Mouse (Mus musculus): ENCODE results near the gene Med25. TPM values are rescaled to one million over a fixed set of nuclear protein-coding genes. Genes with fewer than 3 reads are reported as not detected.
"Not testable (repeated sequence)": the region's sequence is repeated elsewhere in the genome, so short reads cannot be mapped to it uniquely, and the experiment has no call there.

Med25 gene
- polyA plus RNA-seq, 1 experiment from 2014 or later = 97.3 TPM

GRCm38 (mm10) chr7:44884637-44885036, 7.9 kb downstream of the Med25 start:
- Histone ChIP-seq H3K4me3 (ENCODE audit: low read length) (no peak overlapping the region), H3K4me2 (ENCODE audit: low read depth, low read length) (no peak overlapping the region), H3K27me3 (ENCODE audit: control insufficient read depth, insufficient read depth, low read depth, low read length) (no peaks in the 10 kb centered on the region), H3K4me1 (replicated peaks; ENCODE audit: control insufficient read depth, insufficient read depth, low read length) (no peaks in the 10 kb centered on the region; the same call in 1 of the 2 replicates), H3K9ac (ENCODE audit: low read length) (no peak overlapping the region), H3K36me3 (ENCODE audit: control insufficient read depth, insufficient read depth, low read length) (peaks cover 60% of the 10 kb centered on the region), H3K27ac (ENCODE audit: low read length) (no peak overlapping the region), H3K9me3 (ENCODE audit: control insufficient read depth, low read length) (no peaks in the 10 kb centered on the region)
- WGBS = 88% methylated on average over 5 of the region's 5 CpGs
- no peak for ATAC-seq (ENCODE audit: low read depth)

- no peak for ATAC-seq (ENCODE audit: low read depth)
Observed at GRCm38 (mm10) chr7:44883036-44883435, 9.5 kb downstream of the Med25 start.

GRCm38 (mm10) chr7:44877833-44878232, 14.7 kb downstream of the Med25 start:
- Histone ChIP-seq H3K4me2 (ENCODE audit: low read depth, low read length) (no peak overlapping the region), H3K4me1 (replicated peaks; ENCODE audit: control insufficient read depth, insufficient read depth, low read length) (peaks cover 5% of the 10 kb centered on the region), H3K9ac (ENCODE audit: low read length) (no peak overlapping the region), H3K4me3 (ENCODE audit: low read length) (no peak overlapping the region), H3K9me3 (ENCODE audit: control insufficient read depth, low read length) (no peaks in the 10 kb centered on the region), H3K36me3 (ENCODE audit: control insufficient read depth, insufficient read depth, low read length) (peaks cover 53% of the 10 kb centered on the region), H3K27ac (ENCODE audit: low read length) (no peak overlapping the region), H3K27me3 (ENCODE audit: control insufficient read depth, insufficient read depth, low read depth, low read length) (no peaks in the 10 kb centered on the region)
- 84% methylated on average over 14 of the region's 14 CpGs for WGBS
- no peak for ATAC-seq (ENCODE audit: low read depth)

More at GRCm38 (mm10) chr7:44883036-44883435, 9.5 kb downstream of the Med25 start:
- Histone ChIP-seq H3K4me3 (ENCODE audit: low read length) (no peak overlapping the region), H3K4me2 (ENCODE audit: low read depth, low read length) (no peak overlapping the region), H3K27ac (ENCODE audit: low read length) (no peak overlapping the region), H3K9me3 (ENCODE audit: control insufficient read depth, low read length) (no peaks in the 10 kb centered on the region), H3K9ac (ENCODE audit: low read length) (no peak overlapping the region), H3K27me3 (ENCODE audit: control insufficient read depth, insufficient read depth, low read depth, low read length) (no peaks in the 10 kb centered on the region), H3K36me3 (ENCODE audit: control insufficient read depth, insufficient read depth, low read length) (peaks cover 67% of the 10 kb centered on the region), H3K4me1 (replicated peaks; ENCODE audit: control insufficient read depth, insufficient read depth, low read length) (no peaks in the 10 kb centered on the region)
- WGBS = 96% methylated on average over 3 of the region's 3 CpGs

- not testable (repeated sequence) for H3K9me3 ChIP-seq (ENCODE audit: control insufficient read depth, low read length); H3K27me3 ChIP-seq (ENCODE audit: control insufficient read depth, insufficient read depth, low read depth, low read length); H3K4me2 ChIP-seq (ENCODE audit: low read depth, low read length); H3K27ac ChIP-seq (ENCODE audit: low read length); H3K4me3 ChIP-seq (ENCODE audit: low read length); ATAC-seq (ENCODE audit: low read depth); H3K9ac ChIP-seq (ENCODE audit: low read length); H3K36me3 ChIP-seq (ENCODE audit: control insufficient read depth, insufficient read depth, low read length)
- WGBS = 83% methylated on average over 2 of the region's 2 CpGs
- H3K4me1 ChIP-seq (replicated peaks; ENCODE audit: control insufficient read depth, insufficient read depth, low read length) = peaks cover 29% of the 10 kb centered on the region
Observed at GRCm38 (mm10) chr7:44871774-44872173, 20.7 kb downstream of the Med25 start.

- Histone ChIP-seq H3K4me2 (ENCODE audit: low read depth, low read length) (no peak overlapping the region), H3K27ac (ENCODE audit: low read length) (no peak overlapping the region), H3K4me1 (replicated peaks; ENCODE audit: control insufficient read depth, insufficient read depth, low read length) (peaks cover 35% of the 10 kb centered on the region), H3K27me3 (ENCODE audit: control insufficient read depth, insufficient read depth, low read depth, low read length) (no peaks in the 10 kb centered on the region), H3K4me3 (ENCODE audit: low read length) (no peak overlapping the region), H3K9me3 (ENCODE audit: control insufficient read depth, low read length) (no peaks in the 10 kb centered on the region), H3K9ac (ENCODE audit: low read length) (no peak overlapping the region), H3K36me3 (ENCODE audit: control insufficient read depth, insufficient read depth, low read length) (no peaks in the 10 kb centered on the region)
- WGBS = 82% methylated on average over 1 of the region's 1 CpGs
- ATAC-seq (ENCODE audit: low read depth) = no peak
Observed at GRCm38 (mm10) chr7:44871181-44871580, 21.3 kb downstream of the Med25 start.

- 80% methylated on average over 6 of the region's 6 CpGs for WGBS
- peak overlapping the region; percentile 65 for H3K4me2 ChIP-seq (ENCODE audit: low read depth, low read length)
- ATAC-seq (ENCODE audit: low read depth) = no peak
Observed at GRCm38 (mm10) chr7:44870614-44871013, 21.9 kb downstream of the Med25 start.

GRCm38 (mm10) chr7:44869697-44870528, 22.6 kb downstream of the Med25 start, which contains the start of gene Ptov1:
Gene Ptov1, minus strand, starts transcription at chr7:44869788.
- no peaks in the 10 kb centered on the region for H3K9me3 ChIP-seq (ENCODE audit: control insufficient read depth, low read length)
- ATAC-seq (ENCODE audit: low read depth) = peak; percentile 92
- peak within 1 kb of the TSS; percentile 100 for H3K27ac ChIP-seq (ENCODE audit: low read length)
- peaks cover 47% of the 10 kb centered on the region for H3K4me1 ChIP-seq (replicated peaks; ENCODE audit: control insufficient read depth, insufficient read depth, low read length)
- WGBS = 2% methylated on average over 29 of the region's 29 CpGs
- peak within 1 kb of the TSS; percentile 65 for H3K4me2 ChIP-seq (ENCODE audit: low read depth, low read length)
- no peaks in the 10 kb centered on the region for H3K27me3 ChIP-seq (ENCODE audit: control insufficient read depth, insufficient read depth, low read depth, low read length)
- peaks cover 8% of the 10 kb centered on the region for H3K36me3 ChIP-seq (ENCODE audit: control insufficient read depth, insufficient read depth, low read length)
- H3K4me3 ChIP-seq (ENCODE audit: low read length) = peak within 1 kb of the TSS; percentile 96
- H3K9ac ChIP-seq (ENCODE audit: low read length) = peak within 1 kb of the TSS; percentile 100

More at GRCm38 (mm10) chr7:44870614-44871013, 21.9 kb downstream of the Med25 start:
- peak overlapping the region; percentile 100 for H3K9ac ChIP-seq (ENCODE audit: low read length)
- H3K9me3 ChIP-seq (ENCODE audit: control insufficient read depth, low read length) = no peaks in the 10 kb centered on the region
- H3K4me3 ChIP-seq (ENCODE audit: low read length) = peak overlapping the region; percentile 96
- H3K36me3 ChIP-seq (ENCODE audit: control insufficient read depth, insufficient read depth, low read length) = 0 out of 2 replicates have a peak, but pooled peaks cover 2% of the 10 kb centered on the region
- no peaks in the 10 kb centered on the region for H3K27me3 ChIP-seq (ENCODE audit: control insufficient read depth, insufficient read depth, low read depth, low read length)
- peak overlapping the region; percentile 100 for H3K27ac ChIP-seq (ENCODE audit: low read length)
- H3K4me1 ChIP-seq (replicated peaks; ENCODE audit: control insufficient read depth, insufficient read depth, low read length) = peaks cover 40% of the 10 kb centered on the region

- peak; percentile 65 for ATAC-seq (ENCODE audit: low read depth)
- H3K36me3 ChIP-seq (ENCODE audit: control insufficient read depth, insufficient read depth, low read length) = peaks cover 16% of the 10 kb centered on the region
- peak overlapping the region; percentile 96 for H3K4me3 ChIP-seq (ENCODE audit: low read length)
- peak overlapping the region; percentile 100 for H3K9ac ChIP-seq (ENCODE audit: low read length)
- no peaks in the 10 kb centered on the region for H3K27me3 ChIP-seq (ENCODE audit: control insufficient read depth, insufficient read depth, low read depth, low read length)
- WGBS = under 1% methylated on average over 81 of the region's 108 CpGs
- H3K27ac ChIP-seq (ENCODE audit: low read length) = peak overlapping the region; percentile 100
- no peaks in the 10 kb centered on the region for H3K9me3 ChIP-seq (ENCODE audit: control insufficient read depth, low read length)
- H3K4me2 ChIP-seq (ENCODE audit: low read depth, low read length) = peak overlapping the region; percentile 65
- H3K4me1 ChIP-seq (replicated peaks; ENCODE audit: control insufficient read depth, insufficient read depth, low read length) = peaks cover 52% of the 10 kb centered on the region
Observed at GRCm38 (mm10) chr7:44868919-44869696, 23.4 kb downstream of the Med25 start.

GRCm38 (mm10) chr7:44868465-44868864, 24.0 kb downstream of the Med25 start:
- Histone ChIP-seq H3K27ac (ENCODE audit: low read length) (peak overlapping the region; percentile 100), H3K9ac (ENCODE audit: low read length) (peak overlapping the region; percentile 100), H3K4me2 (ENCODE audit: low read depth, low read length) (peak overlapping the region; percentile 65), H3K4me3 (ENCODE audit: low read length) (peak overlapping the region; percentile 96), H3K27me3 (ENCODE audit: control insufficient read depth, insufficient read depth, low read depth, low read length) (no peaks in the 10 kb centered on the region), H3K4me1 (replicated peaks; ENCODE audit: control insufficient read depth, insufficient read depth, low read length) (peaks cover 52% of the 10 kb centered on the region), H3K36me3 (ENCODE audit: control insufficient read depth, insufficient read depth, low read length) (peaks cover 23% of the 10 kb centered on the region), H3K9me3 (ENCODE audit: control insufficient read depth, low read length) (no peaks in the 10 kb centered on the region)
- 3% methylated on average over 16 of the region's 16 CpGs for WGBS
- peak; percentile 13; the same call in 1 of the 2 replicates for ATAC-seq (ENCODE audit: low read depth)
